Mouse (Mus musculus) limb, embryonic 11.5 days (tissue): ENCODE data around the gene Vmn2r103. TPM values are rescaled to one million over a fixed set of nuclear protein-coding genes. Genes with fewer than 3 reads are reported as not detected.

Experiments used
- ATAC-seq: fragments of 200-750 bp; cut with Nextera tagmentation; 2 replicates; pipeline ENCODE4 v1.8.0; 2017; ENCODE audit warnings: low read depth; ENCODE audit not compliant: insufficient number of reproducible peaks, low FRiP score, low TSS enrichment
- DNase-seq: peaks from one replicate; pipeline ENCODE4 v3.0.0-alpha.2; 2015; ENCODE audit warnings: low spot score
- H3K27ac ChIP-seq: fragments of 300-500 bp; sonication (generic); replicated peaks from 2 replicates; pipeline ENCODE4 v1.5.1; 2014; ENCODE audit warnings: low read depth, mild to moderate bottlenecking, low read length
- H3K27me3 ChIP-seq: fragments of 300-500 bp; sonication (generic); 2 replicates; pipeline ENCODE4 v1.6.1; 2014; ENCODE audit warnings: mild to moderate bottlenecking, low read length, mixed read lengths; ENCODE audit not compliant: control insufficient read depth, insufficient read depth
- H3K36me3 ChIP-seq: fragments of 300-500 bp; sonication (generic); 2 replicates; pipeline ENCODE4 v1.6.1; 2014; ENCODE audit warnings: mild to moderate bottlenecking, low read length, moderate library complexity, mixed read lengths; ENCODE audit not compliant: control insufficient read depth, insufficient read depth
- H3K4me1 ChIP-seq: fragments of 300-500 bp; sonication (generic); 2 replicates; pipeline ENCODE4 v1.6.1; 2014; ENCODE audit warnings: low read length, mixed read lengths; ENCODE audit not compliant: control insufficient read depth, insufficient read depth
- H3K4me2 ChIP-seq: fragments of 300-500 bp; sonication (generic); 2 replicates; pipeline ENCODE4 v1.6.1; 2014; ENCODE audit warnings: low read depth, mild to moderate bottlenecking, moderate library complexity; ENCODE audit not compliant: severe bottlenecking
- H3K4me3 ChIP-seq: fragments of 300-500 bp; sonication (generic); 2 replicates; pipeline ENCODE4 v1.5.1; 2014; ENCODE audit warnings: low read depth, low read length
- H3K9ac ChIP-seq: fragments of 300-500 bp; sonication (generic); 2 replicates; pipeline ENCODE4 v1.6.1; 2014; ENCODE audit warnings: mild to moderate bottlenecking, low read length
- H3K9me3 ChIP-seq: fragments of 300-500 bp; sonication (generic); 2 replicates; pipeline ENCODE4 v1.6.1; 2016; ENCODE audit warnings: low read length; ENCODE audit not compliant: control insufficient read depth
- WGBS: fragments of 180-500 bp; shearing (Covaris S2); extraction: QIAGEN DNeasy Blood & Tissue Kit; methylation state at CpG from one replicate; pipeline ENCODE4 v1.1.7; 2014; 5-methylcytosine and 5-hydroxymethylcytosine counted together
- polyA plus RNA-seq: library from polyadenylated mRNA; unstranded; fragments of >200 nt; fragmentation: Nextera tagmentation; extraction: Ambion mirVana; gene quantifications from 2 replicates; pipeline ENCODE4 v1.2.1, GENCODE M21; 2014

The Vmn2r103 gene
- not detected in 2 replicates for polyA plus RNA-seq

GRCm38 (mm10) chr17:19773063-19773462 is at the start of gene Vmn2r103:
Gene Vmn2r103 (plus strand): TSS chr17:19773363.
- DNase-seq (no peak), ATAC-seq (no peak)
- Histone ChIP-seq H3K9me3 (no peaks in the 10 kb centered on the region; the same call in 1 of the 2 replicates), H3K9ac (no peak within 1 kb of the TSS), H3K36me3 (no peaks in the 10 kb centered on the region), H3K4me1 (no peaks in the 10 kb centered on the region), H3K27ac (no peak within 1 kb of the TSS), H3K4me2 (no peak within 1 kb of the TSS), H3K27me3 (no peaks in the 10 kb centered on the region), H3K4me3 (no peak within 1 kb of the TSS)
- WGBS: 68% methylated on average over 4 of the region's 4 CpGs

GRCm38 (mm10) chr17:19778994-19779393 is 5.8 kb downstream of the Vmn2r103 start:
- ATAC-seq: no peak
- 90% methylated on average over 4 of the region's 4 CpGs for WGBS
- no peaks in the 10 kb centered on the region for H3K27me3 ChIP-seq

GRCm38 (mm10) chr17:19789248-19789647 is 16.1 kb downstream of the Vmn2r103 start:
- DNase-seq (no peak), ATAC-seq (no peak)
- no peaks in the 10 kb centered on the region for H3K36me3 ChIP-seq
- no peak overlapping the region for H3K4me2 ChIP-seq
- no peaks in the 10 kb centered on the region for H3K4me1 ChIP-seq
- H3K9me3 ChIP-seq: no peaks in the 10 kb centered on the region
- 86% methylated on average over 1 of the region's 1 CpGs for WGBS
- H3K27ac ChIP-seq: no peak overlapping the region
- H3K27me3 ChIP-seq: no peaks in the 10 kb centered on the region
- no peak overlapping the region for H3K4me3 ChIP-seq
- H3K9ac ChIP-seq: no peak overlapping the region

More at GRCm38 (mm10) chr17:19778994-19779393, 5.8 kb downstream of the Vmn2r103 start:
- no peak for DNase-seq
- no peak overlapping the region for H3K4me3 ChIP-seq
- no peak overlapping the region for H3K27ac ChIP-seq
- no peak overlapping the region for H3K9ac ChIP-seq
- H3K4me2 ChIP-seq: no peak overlapping the region
- no peaks in the 10 kb centered on the region for H3K4me1 ChIP-seq
- H3K36me3 ChIP-seq: no peaks in the 10 kb centered on the region
- H3K9me3 ChIP-seq: no peaks in the 10 kb centered on the region

Other genes with a start within 250 kb of the Vmn2r103 start
- not detected in 2 replicates for gene Vmn2r101, start 196.1 kb upstream of the Vmn2r103 start, polyA plus RNA-seq
- not detected in 2 replicates for gene Vmn2r102, start 113.0 kb upstream of the Vmn2r103 start, polyA plus RNA-seq